In the genomic region with DNA sequence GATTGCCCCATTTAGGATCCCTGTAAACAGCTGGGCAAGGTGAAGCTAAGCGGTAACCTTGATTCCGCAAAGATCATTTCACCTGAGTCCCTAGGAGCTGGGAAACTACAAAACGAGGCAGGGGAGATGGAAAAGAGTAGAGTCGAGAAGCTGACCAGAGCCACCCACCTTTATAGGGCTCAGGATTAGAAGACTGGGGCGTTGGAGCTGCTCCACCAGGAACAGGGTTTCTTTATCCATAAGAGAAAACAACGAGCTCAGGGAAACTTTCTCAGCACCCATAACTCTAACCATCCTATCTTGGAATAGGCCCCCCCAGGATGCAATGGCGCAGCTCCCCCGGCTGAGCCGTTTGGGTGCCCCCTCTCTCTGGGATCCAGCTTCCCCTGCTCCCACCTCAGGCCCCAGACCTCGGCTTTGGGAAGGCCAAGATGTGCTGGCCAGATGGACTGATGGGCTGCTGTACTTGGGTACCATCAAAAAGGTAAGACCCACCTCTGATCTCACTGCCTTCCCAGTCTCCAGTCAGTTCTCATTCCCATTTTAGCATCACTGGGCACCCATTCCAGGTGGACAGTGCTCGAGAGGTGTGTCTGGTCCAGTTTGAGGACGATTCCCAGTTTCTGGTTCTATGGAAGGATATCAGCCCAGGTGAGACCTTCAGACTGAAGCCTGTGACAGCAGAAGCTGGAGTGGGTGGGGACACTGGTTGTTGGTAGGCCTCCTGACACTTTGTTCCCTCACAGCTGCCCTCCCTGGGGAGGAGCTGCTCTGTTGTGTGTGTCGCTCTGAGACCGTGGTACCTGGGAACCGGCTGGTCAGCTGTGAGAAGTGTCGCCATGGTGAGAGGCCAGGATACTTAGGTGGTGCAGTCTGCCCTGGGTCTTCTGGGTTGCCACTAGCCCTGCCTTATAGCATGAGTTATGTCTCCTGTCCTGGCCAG, we compare ENCODE assay signal across 8 mouse cellular contexts. TPM values are rescaled to one million over a fixed set of nuclear protein-coding genes. Genes with fewer than 3 reads are reported as not detected.
A peak's percentile ranks its signal among the peaks of the same experiment; 100 is the strongest.
DNase-seq lines count a peak whose midpoint lies in the region; ATAC-seq and TF ChIP-seq lines count a peak whose summit lies in the region.

No protein-coding gene starts in this region.

- no peaks in the 10 kb centered on the region for H3K9me3 ChIP-seq in kidney, postnatal 0 days (replicated peaks; ENCODE audit: low read length)
- no peaks in the 10 kb centered on the region for H3K9me3 ChIP-seq in embryonic facial prominence, embryonic 14.5 days (ENCODE audit: control insufficient read depth, low read length)
- H3K9me3 ChIP-seq in hindbrain, embryonic 16.5 days (ENCODE audit: control insufficient read depth, low read length), result no peaks in the 10 kb centered on the region
- no peaks in the 10 kb centered on the region for H3K9me3 ChIP-seq in midbrain, embryonic 15.5 days

- DNase-seq in kidney, postnatal 0 days (ENCODE audit: low spot score), result no peak
- DNase-seq in kidney, postnatal 10 days, result no peak
- no peak for DNase-seq in embryonic facial prominence, embryonic 14.5 days (ENCODE audit: low spot score)
- no peak for DNase-seq in frontal cortex, postnatal 36 days (ENCODE audit: low spot score in 2 of 2)
- DNase-seq in urinary bladder, postnatal 4 days (ENCODE audit: low spot score in 2 of 2), result no peak
- DNase-seq in ovary, postnatal 14 days (ENCODE audit: low spot score), result no peak

- no peak for ATAC-seq in kidney, postnatal 0 days (replicated peaks; ENCODE audit: low FRiP score, low read depth)
- ATAC-seq in embryonic facial prominence, embryonic 14.5 days (ENCODE audit: low read depth), result no peak
- no peak for ATAC-seq in hindbrain, embryonic 16.5 days
- ATAC-seq in midbrain, embryonic 15.5 days (replicated peaks), result no peak

- no peak for TF ChIP-seq CTCF in kidney, postnatal 0 days (IDR thresholded peaks at IDR 0.05; ENCODE audit: low read depth)

- H3K27me3 ChIP-seq in kidney, postnatal 0 days (ENCODE audit: insufficient read depth, low read length), result no peaks in the 10 kb centered on the region
- H3K27me3 ChIP-seq in embryonic facial prominence, embryonic 14.5 days (replicated peaks; ENCODE audit: control insufficient read depth, insufficient read depth, low read length), result no peaks in the 10 kb centered on the region
- H3K27me3 ChIP-seq in hindbrain, embryonic 16.5 days (replicated peaks; ENCODE audit: control insufficient read depth, insufficient read depth, low read length), result no peaks in the 10 kb centered on the region
- H3K27me3 ChIP-seq in midbrain, embryonic 15.5 days (replicated peaks), result no peaks in the 10 kb centered on the region

- peaks cover 10% of the 10 kb centered on the region for H3K36me3 ChIP-seq in kidney, postnatal 0 days (ENCODE audit: insufficient read depth, low read length)
- H3K36me3 ChIP-seq in embryonic facial prominence, embryonic 14.5 days (ENCODE audit: control insufficient read depth, insufficient read depth, low read length), result peaks cover 36% of the 10 kb centered on the region
- peaks cover 11% of the 10 kb centered on the region for H3K36me3 ChIP-seq in hindbrain, embryonic 16.5 days (ENCODE audit: control insufficient read depth, insufficient read depth, low read length)
- 0 out of 2 replicates have a peak, but pooled peaks cover 5% of the 10 kb centered on the region for H3K36me3 ChIP-seq in midbrain, embryonic 15.5 days (replicated peaks)

- H3K4me2 ChIP-seq in kidney, postnatal 0 days (ENCODE audit: low read length), result peak overlapping the region; percentile 97
- H3K4me2 ChIP-seq in embryonic facial prominence, embryonic 14.5 days (ENCODE audit: low read depth, low read length), result peak overlapping the region; percentile 91
- peak overlapping the region; percentile 72 for H3K4me2 ChIP-seq in hindbrain, embryonic 16.5 days (ENCODE audit: low read length)
- H3K4me2 ChIP-seq in midbrain, embryonic 15.5 days, result peak overlapping the region; percentile 98

- WGBS in kidney, postnatal 0 days, result 77% methylated on average over 16 of the region's 16 CpGs
- 77% methylated on average over 15 of the region's 16 CpGs for WGBS in embryonic facial prominence, embryonic 14.5 days
- WGBS in hindbrain, embryonic 16.5 days, result 78% methylated on average over 15 of the region's 16 CpGs
- WGBS in midbrain, embryonic 15.5 days, result 85% methylated on average over 16 of the region's 16 CpGs

- peak overlapping the region; percentile 78; the same call in 1 of the 2 replicates for H3K9ac ChIP-seq in kidney, postnatal 0 days (ENCODE audit: low read depth, low read length)
- peak overlapping the region; percentile 79 for H3K9ac ChIP-seq in embryonic facial prominence, embryonic 14.5 days (ENCODE audit: low read depth, low read length)
- H3K9ac ChIP-seq in hindbrain, embryonic 16.5 days (ENCODE audit: low read depth, low read length), result peak overlapping the region; percentile 81
- H3K9ac ChIP-seq in midbrain, embryonic 15.5 days, result peak overlapping the region; percentile 94

- H3K4me1 ChIP-seq in kidney, postnatal 0 days (replicated peaks; ENCODE audit: insufficient read depth, low read length), result peaks cover 16% of the 10 kb centered on the region
- no peaks in the 10 kb centered on the region for H3K4me1 ChIP-seq in embryonic facial prominence, embryonic 14.5 days (ENCODE audit: control insufficient read depth, insufficient read depth, low read length)
- H3K4me1 ChIP-seq in hindbrain, embryonic 16.5 days (ENCODE audit: control insufficient read depth, insufficient read depth, low read depth, low read length), result peaks cover 25% of the 10 kb centered on the region
- peaks cover 40% of the 10 kb centered on the region for H3K4me1 ChIP-seq in midbrain, embryonic 15.5 days

- no peak overlapping the region for H3K27ac ChIP-seq in kidney, postnatal 0 days
- H3K27ac ChIP-seq in embryonic facial prominence, embryonic 14.5 days (replicated peaks; ENCODE audit: low read depth, low read length), result peak overlapping the region; percentile 90; the same call in 1 of the 2 replicates
- no peak overlapping the region for H3K27ac ChIP-seq in hindbrain, embryonic 16.5 days (ENCODE audit: low read depth, low read length)
- H3K27ac ChIP-seq in midbrain, embryonic 15.5 days, result peak overlapping the region; percentile 90; the same call in 1 of the 2 replicates

- peak overlapping the region; percentile 82; the same call in 1 of the 2 replicates for H3K4me3 ChIP-seq in kidney, postnatal 0 days (replicated peaks; ENCODE audit: low read depth, low read length)
- H3K4me3 ChIP-seq in embryonic facial prominence, embryonic 14.5 days (ENCODE audit: low read depth, low read length), result peak overlapping the region; percentile 74
- H3K4me3 ChIP-seq in hindbrain, embryonic 16.5 days (ENCODE audit: low read length), result peak overlapping the region; percentile 65
- H3K4me3 ChIP-seq in midbrain, embryonic 15.5 days, result peak overlapping the region; percentile 91

RNA-seq across cellular contexts. Expression of a gene that starts 1.3 kb away (rescaled TPM):
- polyA plus RNA-seq in kidney, postnatal 0 days (2015; fragmentation: Nextera tagmentation; extraction: Ambion mirVana), result 8.8 and 9.8 TPM in 2 replicates
- 10.0 and 12.0 TPM in 2 replicates for polyA plus RNA-seq in embryonic facial prominence, embryonic 14.5 days (2014; fragmentation: Nextera tagmentation; extraction: Ambion mirVana)
- 30.3 and 31.7 TPM in 2 replicates for polyA plus RNA-seq in hindbrain, embryonic 16.5 days (2015; fragmentation: Nextera tagmentation; extraction: Ambion mirVana)
- 27.2 and 29.5 TPM in 2 replicates for polyA plus RNA-seq in midbrain, embryonic 15.5 days (2015; fragmentation: Nextera tagmentation; extraction: Ambion mirVana)

RNA-seq across cellular contexts. Expression of a gene that starts 5.2 kb away (rescaled TPM):
- polyA plus RNA-seq in kidney, postnatal 0 days (2015; fragmentation: Nextera tagmentation; extraction: Ambion mirVana), result 226 and 227 TPM in 2 replicates
- 142 and 148 TPM in 2 replicates for polyA plus RNA-seq in embryonic facial prominence, embryonic 14.5 days (2014; fragmentation: Nextera tagmentation; extraction: Ambion mirVana)
- 140 and 150 TPM in 2 replicates for polyA plus RNA-seq in hindbrain, embryonic 16.5 days (2015; fragmentation: Nextera tagmentation; extraction: Ambion mirVana)
- polyA plus RNA-seq in midbrain, embryonic 15.5 days (2015; fragmentation: Nextera tagmentation; extraction: Ambion mirVana), result 127 and 131 TPM in 2 replicates

RNA-seq across cellular contexts. Expression of a gene that starts 6.9 kb away (rescaled TPM):
- polyA plus RNA-seq in kidney, postnatal 0 days (2015; fragmentation: Nextera tagmentation; extraction: Ambion mirVana), result 0.78 and 0.99 TPM in 2 replicates
- 1.4 and 2.6 TPM in 2 replicates for polyA plus RNA-seq in embryonic facial prominence, embryonic 14.5 days (2014; fragmentation: Nextera tagmentation; extraction: Ambion mirVana)
- polyA plus RNA-seq in hindbrain, embryonic 16.5 days (2015; fragmentation: Nextera tagmentation; extraction: Ambion mirVana), result 2.5 and 4.9 TPM in 2 replicates
- polyA plus RNA-seq in midbrain, embryonic 15.5 days (2015; fragmentation: Nextera tagmentation; extraction: Ambion mirVana), result 6.0 and 7.3 TPM in 2 replicates

RNA-seq across cellular contexts. Expression of a gene that starts 17.3 kb away (rescaled TPM):
- polyA plus RNA-seq in kidney, postnatal 0 days (2015; fragmentation: Nextera tagmentation; extraction: Ambion mirVana), result 1.3 and 1.8 TPM in 2 replicates
- polyA plus RNA-seq in embryonic facial prominence, embryonic 14.5 days (2014; fragmentation: Nextera tagmentation; extraction: Ambion mirVana), result 3.0 and 4.7 TPM in 2 replicates
- polyA plus RNA-seq in hindbrain, embryonic 16.5 days (2015; fragmentation: Nextera tagmentation; extraction: Ambion mirVana), result 2.6 and 3.6 TPM in 2 replicates
- 3.3 and 3.5 TPM in 2 replicates for polyA plus RNA-seq in midbrain, embryonic 15.5 days (2015; fragmentation: Nextera tagmentation; extraction: Ambion mirVana)

RNA-seq across cellular contexts. Expression of a gene that starts 38.8 kb away (rescaled TPM):
- 11.1 and 12.1 TPM in 2 replicates for polyA plus RNA-seq in kidney, postnatal 0 days (2015; fragmentation: Nextera tagmentation; extraction: Ambion mirVana)
- 9.0 and 9.1 TPM in 2 replicates for polyA plus RNA-seq in embryonic facial prominence, embryonic 14.5 days (2014; fragmentation: Nextera tagmentation; extraction: Ambion mirVana)
- 13.0 and 15.6 TPM in 2 replicates for polyA plus RNA-seq in hindbrain, embryonic 16.5 days (2015; fragmentation: Nextera tagmentation; extraction: Ambion mirVana)
- 15.4 and 16.9 TPM in 2 replicates for polyA plus RNA-seq in midbrain, embryonic 15.5 days (2015; fragmentation: Nextera tagmentation; extraction: Ambion mirVana)

Comparison
In these comparisons a context has a peak if more than half of its experiments do, and no peak if none do; other contexts are left out.
1. H3K27ac ChIP-seq: peak in embryonic facial prominence, embryonic 14.5 days (single experiment) and midbrain, embryonic 15.5 days (single experiment); none in kidney, postnatal 0 days (single experiment) and hindbrain, embryonic 16.5 days (single experiment).
2. Peak in every context shown above with its lines, with median percentiles within 50 percentile points of each other: H3K4me2 ChIP-seq, H3K4me3 ChIP-seq and H3K9ac ChIP-seq.